Mouse (Mus musculus) MEL (cell line): ENCODE measurements around the gene Ecpas. TPM values are rescaled to one million over a fixed set of nuclear protein-coding genes. Genes with fewer than 3 reads are reported as not detected.
A peak's percentile ranks its signal among the peaks of the same experiment; 100 is the strongest.

Experiments used
- DNase-seq: peaks from one replicate; pipeline ENCODE4 v3.0.0; 2011; ENCODE audit warnings: low read depth, low spot score
- H3K27ac ChIP-seq: 2 replicates; pipeline ENCODE4 v1.5.1; 2012; ENCODE audit warnings: low read depth, mild to moderate bottlenecking, control low read depth, low read length, moderate library complexity; ENCODE audit not compliant: control insufficient read depth
- H3K27me3 ChIP-seq, 2 experiments: fragments of 150-350 bp in 1 of 2; sonication (generic) in 1 of 2; 2 replicates each; pipeline ENCODE4 v1.6.1; 2012; ENCODE audit warnings: low read length in 2 of 2, mild to moderate bottlenecking in 2 of 2, improper control_type of control experiment in 1 of 2, moderate library complexity in 1 of 2; ENCODE audit not compliant: insufficient read depth in 2 of 2, control insufficient read depth in 1 of 2
- H3K36me3 ChIP-seq, 2 experiments: 2 replicates each; pipeline ENCODE4 v1.6.1; 2012 to 2014; ENCODE audit warnings: low read length in 2 of 2, improper control_type of control experiment in 1 of 2, inconsistent platforms in 1 of 2, mild to moderate bottlenecking in 1 of 2; ENCODE audit not compliant: insufficient read depth in 2 of 2, control insufficient read depth in 1 of 2
- H3K4me1 ChIP-seq, 2 experiments: fragments of 150-350 bp in 1 of 2; sonication (generic) in 1 of 2; 2 replicates each; pipeline ENCODE4 v1.6.1; 2012; ENCODE audit warnings: low read length in 2 of 2, improper control_type of control experiment in 1 of 2, mild to moderate bottlenecking in 1 of 2; ENCODE audit not compliant: insufficient read depth in 2 of 2, control insufficient read depth in 1 of 2
- H3K4me3 ChIP-seq, 2 experiments: fragments of 150-350 bp in 1 of 2; sonication (generic) in 1 of 2; 2 replicates each; pipeline ENCODE4 v1.5.1; 2012; ENCODE audit warnings: low read depth in 2 of 2, low read length in 2 of 2, mild to moderate bottlenecking in 2 of 2, moderate library complexity in 2 of 2, control low read depth in 1 of 2, improper control_type of control experiment in 1 of 2; ENCODE audit not compliant: control insufficient read depth in 1 of 2, insufficient read depth in 1 of 2
- H3K79me2 ChIP-seq: 2 replicates; pipeline ENCODE4 v1.6.1; 2012; ENCODE audit warnings: mild to moderate bottlenecking, low read length, moderate library complexity; ENCODE audit not compliant: control insufficient read depth, poor library complexity, insufficient read depth
- H3K9ac ChIP-seq: 2 replicates; pipeline ENCODE4 v1.6.1; 2012; ENCODE audit warnings: low read depth, mild to moderate bottlenecking, control low read depth, low read length, moderate library complexity; ENCODE audit not compliant: control insufficient read depth, poor library complexity, severe bottlenecking
- H3K9me3 ChIP-seq: fragments of 150-350 bp; sonication (generic); replicated peaks from 2 replicates; pipeline ENCODE4 v1.6.1; 2012; ENCODE audit warnings: mild to moderate bottlenecking, low read length, improper control_type of control experiment, moderate library complexity; ENCODE audit not compliant: insufficient read depth
- CHD1 ChIP-seq: IDR thresholded peaks from 2 replicates; pipeline ENCODE4 v1.6.1; 2012; ENCODE audit warnings: low read depth, mild to moderate bottlenecking, inconsistent platforms, low read length, improper control_type of control experiment
- CTCF ChIP-seq, 3 experiments: IDR thresholded peaks in 2 of 3; conservative IDR thresholded peaks in 1 of 3; 2 replicates each; pipeline ENCODE4 v1.5.1; 2011 to 2012; ENCODE audit warnings: low read length in 3 of 3, low read depth in 2 of 3, mild to moderate bottlenecking in 2 of 3, improper control_type of control experiment in 1 of 3, inconsistent platforms in 1 of 3, mixed read lengths in 1 of 3, moderate library complexity in 1 of 3; ENCODE audit not compliant: control insufficient read depth in 1 of 3, insufficient read depth in 1 of 3, poor library complexity in 1 of 3, severe bottlenecking in 1 of 3
- ELF1 ChIP-seq: IDR thresholded peaks from 2 replicates; pipeline ENCODE4 v1.6.1; 2014; ENCODE audit warnings: low read depth, mild to moderate bottlenecking, inconsistent platforms, low read length, improper control_type of control experiment, moderate library complexity
- GATA1 ChIP-seq: IDR thresholded peaks from 2 replicates; pipeline ENCODE4 v1.6.1; 2011; ENCODE audit warnings: low read depth, low read length, improper control_type of control experiment
- HCFC1 ChIP-seq: IDR thresholded peaks from 2 replicates; pipeline ENCODE4 v1.6.1; 2012; ENCODE audit warnings: low read depth, mild to moderate bottlenecking, inconsistent platforms, low read length, improper control_type of control experiment, moderate library complexity
- KAT2A ChIP-seq: conservative IDR thresholded peaks from 2 replicates; pipeline ENCODE4 v1.6.1; 2012; ENCODE audit warnings: low read depth, low read length, improper control_type of control experiment, inconsistent platforms
- MAZ ChIP-seq: IDR thresholded peaks from 2 replicates; pipeline ENCODE4 v1.6.1; 2012; ENCODE audit warnings: low read depth, mild to moderate bottlenecking, inconsistent platforms, low read length, improper control_type of control experiment
- MXI1 ChIP-seq: IDR thresholded peaks from 2 replicates; pipeline ENCODE4 v1.6.1; 2011; ENCODE audit warnings: mild to moderate bottlenecking, low read depth, low read length, improper control_type of control experiment
- MYB ChIP-seq: IDR thresholded peaks from 2 replicates; pipeline ENCODE4 v1.6.1; 2011; ENCODE audit warnings: mild to moderate bottlenecking, low read depth, low read length, improper control_type of control experiment
- NRF1 ChIP-seq: IDR thresholded peaks from 2 replicates; pipeline ENCODE4 v1.6.1; 2014; ENCODE audit warnings: low read depth, mild to moderate bottlenecking, inconsistent platforms, low read length, improper control_type of control experiment, moderate library complexity; ENCODE audit not compliant: poor library complexity, insufficient read depth, severe bottlenecking
- POLR2A ChIP-seq, 2 experiments: IDR thresholded peaks; 2 replicates each; pipeline ENCODE4 v1.6.1; 2011 to 2012; ENCODE audit warnings: low read length in 2 of 2, mild to moderate bottlenecking in 2 of 2, control low read depth in 1 of 2, improper control_type of control experiment in 1 of 2, low read depth in 1 of 2, moderate library complexity in 1 of 2; ENCODE audit not compliant: control insufficient read depth in 1 of 2, insufficient read depth in 1 of 2, poor library complexity in 1 of 2
- RAD21 ChIP-seq: IDR thresholded peaks from 2 replicates; pipeline ENCODE4 v1.6.1; 2011; ENCODE audit warnings: mild to moderate bottlenecking, low read depth, low read length, improper control_type of control experiment
- SIN3A ChIP-seq: IDR thresholded peaks from 2 replicates; pipeline ENCODE4 v1.6.1; 2012; ENCODE audit warnings: low read length, improper control_type of control experiment, inconsistent platforms
- TCF12 ChIP-seq: IDR thresholded peaks from 2 replicates; pipeline ENCODE4 v1.6.1; 2014; ENCODE audit warnings: low read depth, mild to moderate bottlenecking, inconsistent platforms, low read length, improper control_type of control experiment, moderate library complexity
- ZKSCAN1 ChIP-seq: IDR thresholded peaks from 2 replicates; pipeline ENCODE4 v1.6.1; 2012; ENCODE audit warnings: low read depth, mild to moderate bottlenecking, inconsistent platforms, low read length, improper control_type of control experiment, moderate library complexity
- ZMIZ1 ChIP-seq: IDR thresholded peaks from 2 replicates; pipeline ENCODE4 v1.6.1; 2012; ENCODE audit warnings: low read depth, mild to moderate bottlenecking, inconsistent platforms, low read length, improper control_type of control experiment, moderate library complexity
- polyA plus RNA-seq, 2 experiments: library from polyadenylated mRNA; stranded (reverse) in 1 of 2; unstranded in 1 of 2; fragments of >175 nt in 1 of 2; fragments of >200 nt in 1 of 2; gene quantifications; 2 replicates each; pipeline versions ENCODE4 v1.2.1 to v1.2.4; 2012; ENCODE audit warnings: low replicate concordance in 2 of 2, low read depth in 1 of 2; ENCODE audit not compliant: insufficient read length in 2 of 2, insufficient read depth in 1 of 2, missing spikeins in 1 of 2
- total RNA-seq: library from RNA; depleted of rRNA; stranded (reverse); fragments of 300-350 nt; gene quantifications from 2 replicates; pipeline ENCODE4 v1.2.3, GENCODE M21; 2012

Ecpas gene
- total and polyA plus RNA-seq, 3 experiments: 37.8 to 161 (median 57.6) TPM

GRCm38 (mm10) chr4:58912629-58913335 is at the start of gene Ecpas (continued):
- TF ChIP-seq ZMIZ1: peak; percentile 56; the same call in 1 of the 2 replicates
- TF ChIP-seq RAD21: no peak
- peak; percentile 53; the same call in 1 of the 2 replicates for TF ChIP-seq ELF1
- TF ChIP-seq CHD1: 0 out of 2 replicates have a peak, but pooled peaks have one; percentile 89
- TF ChIP-seq POLR2A (IDR thresholded peaks at IDR 0.05; ENCODE audit: control insufficient read depth in 1 of 2, insufficient read depth in 1 of 2, low read depth in 1 of 2, low read length in 2 of 2, poor library complexity in 1 of 2): peak in 1 of 2 experiments; percentile 87; a peak in 2 of 4 replicates

- H3K4me1 ChIP-seq: no peaks in the 10 kb centered on the region; a peak in 1 of 4 replicates
- no peak overlapping the region for H3K27ac ChIP-seq
- H3K36me3 ChIP-seq: no peaks in the 10 kb centered on the region
- no peaks in the 10 kb centered on the region for H3K27me3 ChIP-seq
- no peaks in the 10 kb centered on the region for H3K9me3 ChIP-seq
- 0 out of 2 replicates have a peak, but pooled peaks have one; percentile 8 for TF ChIP-seq GATA1
- 0 out of 2 replicates have a peak, but pooled peaks have one; percentile 26 for TF ChIP-seq SIN3A
- peak; percentile 80 for TF ChIP-seq NRF1
- no peak for TF ChIP-seq KAT2A
- H3K4me3 ChIP-seq: peak overlapping the region; percentile 42 to 51
- peak overlapping the region; percentile 48 for H3K9ac ChIP-seq
- peak; percentile 76 for DNase-seq
- no peaks in the 10 kb centered on the region for H3K79me2 ChIP-seq
These were observed 49.2 kb upstream of the Ecpas start for GRCm38 (mm10) chr4:58961719-58962118.

- DNase-seq: no peak
- Histone ChIP-seq H3K79me2 (no peaks in the 10 kb centered on the region), H3K9ac (no peak overlapping the region), H3K27me3 (no peaks in the 10 kb centered on the region), H3K9me3 (no peaks in the 10 kb centered on the region), H3K4me3 (no peak overlapping the region), H3K4me1 (no peaks in the 10 kb centered on the region), H3K36me3 (no peaks in the 10 kb centered on the region), H3K27ac (no peak overlapping the region)
- TF ChIP-seq MXI1: no peak
- TF ChIP-seq MAZ: no peak
These were observed 40.1 kb upstream of the Ecpas start for GRCm38 (mm10) chr4:58952630-58953029.

GRCm38 (mm10) chr4:58948391-58948790 is 35.8 kb upstream of the Ecpas start:
- H3K36me3 ChIP-seq: no peaks in the 10 kb centered on the region
- no peaks in the 10 kb centered on the region for H3K79me2 ChIP-seq
- DNase-seq: no peak
- H3K27ac ChIP-seq: no peak overlapping the region
- no peaks in the 10 kb centered on the region for H3K4me1 ChIP-seq
- no peaks in the 10 kb centered on the region for H3K9me3 ChIP-seq
- H3K4me3 ChIP-seq: no peak overlapping the region
- TF ChIP-seq CTCF (IDR thresholded peaks at IDR 0.05 in 2 of 3, conservative IDR thresholded peaks at IDR 0.05 in 1 of 3; ENCODE audit: control insufficient read depth in 1 of 3, insufficient read depth in 1 of 3, low read depth in 2 of 3, low read length in 3 of 3, poor library complexity in 1 of 3, severe bottlenecking in 1 of 3): no peak
- no peak for TF ChIP-seq HCFC1
- no peak for TF ChIP-seq MYB
- TF ChIP-seq NRF1: no peak
- no peak for TF ChIP-seq TCF12
- no peak for TF ChIP-seq ZKSCAN1
- peaks cover 0 to 1% of the 10 kb centered on the region in 2 experiments; a peak in 1 of 4 replicates for H3K27me3 ChIP-seq
- no peak overlapping the region for H3K9ac ChIP-seq
